Comparison of ENCODE assay signal across 9 mouse cellular contexts in the genomic region with DNA sequence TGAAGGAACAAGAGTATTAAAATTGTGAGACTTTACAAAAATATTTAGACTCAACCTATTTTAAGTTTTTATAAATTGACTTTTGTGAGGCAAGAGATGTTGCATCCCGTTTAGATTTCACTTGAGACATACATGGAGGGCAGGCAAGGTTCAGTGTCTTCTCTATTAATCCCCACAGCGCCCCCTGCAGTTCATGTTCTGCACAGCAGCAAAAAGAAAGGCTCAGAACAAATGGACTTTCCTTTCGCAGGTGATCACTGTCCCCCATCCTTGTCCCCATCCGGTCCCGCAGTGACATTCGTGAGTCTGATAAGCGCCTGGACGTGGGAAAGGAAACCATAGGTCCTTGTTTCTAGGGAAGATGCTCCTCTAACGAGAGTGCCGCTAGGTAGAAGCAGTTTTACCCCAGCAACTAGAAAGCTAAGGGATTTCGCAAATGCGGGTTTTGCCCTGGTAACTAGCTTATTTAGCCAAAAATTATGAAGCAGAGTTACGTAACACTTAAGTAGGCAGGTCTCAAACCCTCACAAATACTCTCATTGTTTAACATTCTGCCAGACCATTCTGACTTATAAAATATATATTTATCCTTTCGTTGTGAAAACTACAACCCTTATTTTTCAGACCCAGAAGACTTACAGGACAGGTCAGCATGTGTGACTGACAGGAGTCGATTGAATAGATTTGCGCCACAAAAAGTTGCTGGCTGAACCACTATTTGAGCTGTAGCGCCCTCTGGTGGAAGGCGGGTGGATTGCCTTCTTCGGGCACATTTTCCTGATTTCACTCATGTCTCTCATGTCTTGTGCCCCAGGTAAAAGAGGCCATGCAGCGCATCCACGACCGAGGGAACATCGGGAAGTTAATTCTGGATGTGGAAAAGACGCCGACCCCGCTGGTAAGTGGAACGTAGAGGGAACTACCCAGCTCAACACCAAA. TPM values are rescaled to one million over a fixed set of nuclear protein-coding genes. Genes with fewer than 3 reads are reported as not detected.
A peak's percentile ranks its signal among the peaks of the same experiment; 100 is the strongest.
DNase-seq lines count a peak whose midpoint lies in the region; ATAC-seq and TF ChIP-seq lines count a peak whose summit lies in the region.
"Had no signal": no experiment of that assay in that cellular context is flagged by ENCODE, and none has a peak within 500 bp of the region (broad histone marks: within the 10 kb centered on the region; RNA-seq: fewer than 3 reads in every experiment).

No protein-coding gene starts in this region.

- WGBS in forebrain, embryonic 13.5 days: 40% methylated on average over 27 of the region's 27 CpGs
- 34% methylated on average over 27 of the region's 27 CpGs for WGBS in heart, postnatal 0 days
- 34% methylated on average over 27 of the region's 27 CpGs for WGBS in lung, embryonic 14.5 days

- no peak for TF ChIP-seq EP300 in CH12.LX (IDR thresholded peaks at IDR 0.05; ENCODE audit: low read length)
- no peak for TF ChIP-seq EP300 in heart, postnatal 0 days (IDR thresholded peaks at IDR 0.05; ENCODE audit: low read depth)

- H3K4me2 ChIP-seq in CH12.LX (ENCODE audit: insufficient read depth, low read depth, poor library complexity, severe bottlenecking): no peak overlapping the region
- peak overlapping the region; percentile 27 for H3K4me2 ChIP-seq in forebrain, embryonic 13.5 days
- peak overlapping the region; percentile 38; the same call in 1 of the 2 replicates for H3K4me2 ChIP-seq in heart, postnatal 0 days (ENCODE audit: low read depth, low read length)
- peak overlapping the region; percentile 12; the same call in 1 of the 2 replicates for H3K4me2 ChIP-seq in lung, embryonic 14.5 days

- H3K4me3 ChIP-seq in CH12.LX (replicated peaks in 1 of 3; ENCODE audit: low read depth in 2 of 3, low read length in 2 of 3, poor library complexity in 1 of 3): no peak overlapping the region
- no peak overlapping the region for H3K4me3 ChIP-seq in forebrain, embryonic 13.5 days
- H3K4me3 ChIP-seq in heart, postnatal 0 days (ENCODE audit: low read depth, low read length): no peak overlapping the region
- H3K4me3 ChIP-seq in lung, embryonic 14.5 days (ENCODE audit: low read depth, low read length): no peak overlapping the region

- no peak overlapping the region for H3K27ac ChIP-seq in CH12.LX (ENCODE audit: insufficient read depth, low read depth)
- H3K27ac ChIP-seq in forebrain, embryonic 13.5 days: no peak overlapping the region
- H3K27ac ChIP-seq in heart, postnatal 0 days (ENCODE audit: low read depth): no peak overlapping the region
- no peak overlapping the region for H3K27ac ChIP-seq in lung, embryonic 14.5 days (ENCODE audit: low read depth)

- no peak for TF ChIP-seq POLR2A in CH12.LX (IDR thresholded peaks at IDR 0.05; ENCODE audit: low read depth, low read length)

- H3K79me2 ChIP-seq in CH12.LX (replicated peaks; ENCODE audit: control insufficient read depth, extremely low read depth, insufficient read depth, poor library complexity, severe bottlenecking): no peaks in the 10 kb centered on the region

- H3K36me3 ChIP-seq in CH12.LX (replicated peaks in 1 of 2; ENCODE audit: control insufficient read depth in 1 of 2, insufficient read depth in 1 of 2, low read length in 1 of 2): no peaks in the 10 kb centered on the region
- H3K36me3 ChIP-seq in forebrain, embryonic 13.5 days (ENCODE audit: poor library complexity, severe bottlenecking): peaks cover 6% of the 10 kb centered on the region; the same call in 1 of the 2 replicates
- no peaks in the 10 kb centered on the region for H3K36me3 ChIP-seq in heart, postnatal 0 days (replicated peaks; ENCODE audit: control insufficient read depth, insufficient read depth, low read length)
- no peaks in the 10 kb centered on the region for H3K36me3 ChIP-seq in lung, embryonic 14.5 days (ENCODE audit: insufficient read depth)

- peaks cover 57% of the 10 kb centered on the region for H3K9me3 ChIP-seq in CH12.LX (replicated peaks; ENCODE audit: low read length)
- no peaks in the 10 kb centered on the region for H3K9me3 ChIP-seq in forebrain, embryonic 13.5 days (replicated peaks)
- H3K9me3 ChIP-seq in heart, postnatal 0 days (replicated peaks; ENCODE audit: control insufficient read depth, low read length): no peaks in the 10 kb centered on the region
- H3K9me3 ChIP-seq in lung, embryonic 14.5 days (ENCODE audit: low read depth, low read length): no peaks in the 10 kb centered on the region

- TF ChIP-seq RAD21 in CH12.LX (IDR thresholded peaks at IDR 0.05; ENCODE audit: low read depth, low read length): peak; percentile 57

- H3K9ac ChIP-seq in CH12.LX (ENCODE audit: insufficient read depth, low read depth): no peak overlapping the region
- H3K9ac ChIP-seq in forebrain, embryonic 13.5 days: no peak overlapping the region
- no peak overlapping the region for H3K9ac ChIP-seq in heart, postnatal 0 days (replicated peaks; ENCODE audit: low read depth, low read length)
- H3K9ac ChIP-seq in lung, embryonic 14.5 days: no peak overlapping the region

- TF ChIP-seq CTCF in CH12.LX (conservative IDR thresholded peaks at IDR 0.05 in 1 of 2, IDR thresholded peaks at IDR 0.05 in 1 of 2; ENCODE audit: low read depth in 2 of 2, low read length in 2 of 2): peak; percentile 20 to 68; a peak in 3 of 4 replicates
- TF ChIP-seq CTCF in heart, postnatal 0 days (IDR thresholded peaks at IDR 0.05; ENCODE audit: low read depth): peak; percentile 80
- TF ChIP-seq CTCF in lung, embryonic 14.5 days (IDR thresholded peaks at IDR 0.05; ENCODE audit: low read depth): peak; percentile 92

- in situ Hi-C loops in CH12.LX (cut with MboI; ENCODE audit: low pct_ligation_motif_present, low pct_unique_long_range_greater_than_20kb, low sequenced_read_pairs): no loop called here

- 0 out of 2 replicates have a peak, but pooled peaks have one; percentile 38 for ATAC-seq in forebrain, embryonic 13.5 days
- ATAC-seq in heart, postnatal 0 days (ENCODE audit: insufficient read depth, low read depth): no peak
- no peak for ATAC-seq in lung, embryonic 14.5 days (ENCODE audit: insufficient read depth)

- peak; percentile 40 for DNase-seq in CH12.LX (ENCODE audit: extremely low read depth)
- DNase-seq in c-Kit-positive CD71-negative TER-119-negative erythroid progenitor cells, embryonic 14.5 days (ENCODE audit: low read depth): peak; percentile 51
- peak; percentile 41 for DNase-seq in heart, postnatal 0 days (ENCODE audit: low spot score)
- peak; percentile 64 to 89 for DNase-seq in layer of hippocampus, adult 18-20 months (ENCODE audit: low spot score in 2 of 2)
- DNase-seq in lung, embryonic 14.5 days: peak; percentile 85
- DNase-seq in ovary, postnatal 14 days (ENCODE audit: low spot score): peak; percentile 75
- peak; percentile 4 to 54 for DNase-seq in thymus, postnatal 10 days (ENCODE audit: low spot score in 2 of 2)

- dilution Hi-C loops in CH12.LX (cut with MboI; ENCODE audit: extremely low pct_ligation_motif_present, extremely low pct_unique_long_range_greater_than_20kb, low sequenced_read_pairs): no loop called here

- no peaks in the 10 kb centered on the region for H3K4me1 ChIP-seq in CH12.LX (ENCODE audit: control insufficient read depth in 1 of 2, insufficient read depth in 2 of 2)
- peaks cover 4% of the 10 kb centered on the region; the same call in 1 of the 2 replicates for H3K4me1 ChIP-seq in forebrain, embryonic 13.5 days
- no peaks in the 10 kb centered on the region for H3K4me1 ChIP-seq in heart, postnatal 0 days (ENCODE audit: control insufficient read depth, insufficient read depth)
- no peaks in the 10 kb centered on the region for H3K4me1 ChIP-seq in lung, embryonic 14.5 days (ENCODE audit: insufficient read depth)

- H3K27me3 ChIP-seq in CH12.LX (replicated peaks): no peaks in the 10 kb centered on the region
- no peaks in the 10 kb centered on the region for H3K27me3 ChIP-seq in forebrain, embryonic 13.5 days
- no peaks in the 10 kb centered on the region for H3K27me3 ChIP-seq in heart, postnatal 0 days (ENCODE audit: control insufficient read depth, insufficient read depth, low read length)
- no peaks in the 10 kb centered on the region for H3K27me3 ChIP-seq in lung, embryonic 14.5 days (ENCODE audit: insufficient read depth, low read length)

TF ChIP-seq in CH12.LX, 34 proteins besides CTCF, POLR2A, EP300 and RAD21:
- TF ChIP-seq MEF2A (IDR thresholded peaks at IDR 0.05; ENCODE audit: borderline replicate concordance, low read depth, low read length): no peak
- TF ChIP-seq ZNF384 (IDR thresholded peaks at IDR 0.05; ENCODE audit: low read depth, low read length): no peak
- no peak for TF ChIP-seq JUND (conservative IDR thresholded peaks at IDR 0.05; ENCODE audit: low read depth, low read length)
- no peak for TF ChIP-seq HCFC1 (IDR thresholded peaks at IDR 0.05; ENCODE audit: low read depth, low read length)
- TF ChIP-seq NRF1 (IDR thresholded peaks at IDR 0.05; ENCODE audit: low read depth, low read length): no peak
- TF ChIP-seq E2F4 (IDR thresholded peaks at IDR 0.05; ENCODE audit: insufficient replicate concordance, low read depth, low read length): no peak
- TF ChIP-seq SMC3 (IDR thresholded peaks at IDR 0.05; ENCODE audit: low read depth, low read length): peak; percentile 42

RNA-seq across cellular contexts. Expression of a gene that starts 48.6 kb away (rescaled TPM):
- total RNA-seq in CH12.LX (2012; rRNA removed) (not detected in 2 replicates), CH12.LX (2014; rRNA removed) (not detected in 2 replicates)
- polyA plus RNA-seq in CH12.LX (2012; ENCODE audit: insufficient read length, low read depth): not detected in 2 replicates
- polyA plus RNA-seq in forebrain, embryonic 13.5 days (2015; fragmentation: Nextera tagmentation; extraction: Ambion mirVana): not detected in 2 replicates
- total RNA-seq in heart, postnatal 0 days (2014; rRNA removed; ENCODE audit: low replicate concordance): not detected in 2 replicates
- polyA plus RNA-seq in heart, postnatal 0 days (2015; fragmentation: Nextera tagmentation; extraction: Ambion mirVana): not detected in 2 replicates
- total RNA-seq in layer of hippocampus, adult 18-20 months (2021): not detected
- polyA plus RNA-seq in lung, embryonic 14.5 days (2014; fragmentation: Nextera tagmentation; extraction: Ambion mirVana): not detected in 2 replicates
- polyA plus RNA-seq: gonadal fat pad, adult 2 months had no signal

Comparison
In these comparisons a context has a peak if more than half of its experiments do, and no peak if none do; other contexts are left out.
1. DNase-seq: peak in every context shown above with its lines; median percentile 85 in lung, embryonic 14.5 days; 76 in layer of hippocampus, adult 18-20 months; 75 in ovary, postnatal 14 days; 51 in c-Kit-positive CD71-negative TER-119-negative erythroid progenitor cells, embryonic 14.5 days; 41 in heart, postnatal 0 days; 40 in CH12.LX; 29 in thymus, postnatal 10 days.